In the genomic region with DNA sequence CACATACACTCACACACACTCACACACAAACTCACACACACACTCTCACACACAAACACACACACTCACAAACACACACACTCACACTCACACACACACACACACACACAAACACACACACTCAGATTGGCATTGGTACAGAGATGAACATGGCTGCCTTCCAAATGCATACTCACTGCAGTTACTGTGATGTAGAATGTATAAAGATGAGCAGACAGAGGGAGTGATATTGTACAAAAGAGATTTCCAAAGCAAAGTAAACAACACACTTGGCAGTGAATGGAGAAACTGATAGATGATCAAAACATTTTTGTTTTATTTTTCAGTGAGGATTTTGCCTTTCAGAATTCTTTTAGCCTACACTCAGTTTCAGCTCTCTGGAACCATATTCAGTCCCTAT, we compare ENCODE assay signal across 27 mouse cellular contexts. TPM values are rescaled to one million over a fixed set of nuclear protein-coding genes. Genes with fewer than 3 reads are reported as not detected.
"Had no signal": no experiment of that assay in that cellular context is flagged by ENCODE, and none has a peak within 500 bp of the region (broad histone marks: within the 10 kb centered on the region; RNA-seq: fewer than 3 reads in every experiment).

No protein-coding gene starts in this region.

- H3K9me3 ChIP-seq: heart, embryonic 13.5 days; heart, embryonic 15.5 days; hindbrain, embryonic 13.5 days; hindbrain, embryonic 15.5 days; kidney, embryonic 15.5 days; limb, embryonic 13.5 days; limb, embryonic 15.5 days had no signal

- H3K27ac ChIP-seq: heart, adult 2 months; heart, embryonic 13.5 days; heart, embryonic 15.5 days; hindbrain, embryonic 13.5 days; hindbrain, embryonic 15.5 days; hindbrain, postnatal 0 days; kidney, embryonic 15.5 days; kidney, postnatal 0 days; limb, embryonic 13.5 days; limb, embryonic 15.5 days had no signal

- H3K4me2 ChIP-seq: heart, embryonic 11.5 days; heart, embryonic 13.5 days; heart, embryonic 15.5 days; hindbrain, embryonic 13.5 days; hindbrain, embryonic 15.5 days; kidney, embryonic 15.5 days; limb, embryonic 13.5 days; limb, embryonic 15.5 days had no signal

- DNase-seq: gastrocnemius, postnatal 14 days; gastrocnemius, postnatal 36 days; heart, adult 11 months; heart, adult 2 months; heart, postnatal 14 days; heart, postnatal 36 days; kidney, adult 11 months; kidney, adult 2 months; kidney, adult 9 months; kidney, postnatal 14 days; kidney, postnatal 36 days; layer of hippocampus, adult 9-11 months; layer of hippocampus, postnatal 36 days; left cerebral cortex, postnatal 4 days had no signal

- H3K4me3 ChIP-seq: heart, adult 2 months; heart, embryonic 13.5 days; heart, embryonic 15.5 days; hindbrain, embryonic 13.5 days; hindbrain, embryonic 15.5 days; kidney, embryonic 15.5 days; limb, embryonic 13.5 days; limb, embryonic 15.5 days had no signal

- ATAC-seq: hindbrain, postnatal 0 days; intestine, embryonic 16.5 days had no signal

- H3K9ac ChIP-seq: heart, embryonic 13.5 days; heart, embryonic 15.5 days; hindbrain, embryonic 13.5 days; hindbrain, embryonic 15.5 days; kidney, embryonic 15.5 days; limb, embryonic 13.5 days; limb, embryonic 15.5 days had no signal

- H3K4me1 ChIP-seq: heart, embryonic 13.5 days; heart, embryonic 15.5 days; hindbrain, embryonic 13.5 days; hindbrain, embryonic 15.5 days; kidney, embryonic 15.5 days; limb, embryonic 13.5 days; limb, embryonic 15.5 days had no signal

- H3K27me3 ChIP-seq: heart, embryonic 13.5 days; heart, embryonic 15.5 days; hindbrain, embryonic 13.5 days; hindbrain, embryonic 15.5 days; kidney, embryonic 15.5 days; limb, embryonic 13.5 days; limb, embryonic 15.5 days had no signal

- H3K36me3 ChIP-seq: heart, embryonic 13.5 days; heart, embryonic 15.5 days; hindbrain, embryonic 13.5 days; hindbrain, embryonic 15.5 days; kidney, embryonic 15.5 days; limb, embryonic 13.5 days; limb, embryonic 15.5 days had no signal

RNA-seq across cellular contexts. Expression of a gene that starts 34.5 kb away (rescaled TPM):
- total RNA-seq: hematopoietic stem cell, adult 5-6 weeks had no signal
- polyA plus RNA-seq: limb, embryonic 11.5 days had no signal
